Mouse (Mus musculus) retina, adult 2 months (tissue): ENCODE results near the gene Casz1.

ENCODE experiments used
- DNase-seq: peaks from one replicate; pipeline ENCODE4 v3.0.0-alpha.2; 2012; ENCODE audit warnings: low read depth, low spot score

Casz1 gene

DNA sequence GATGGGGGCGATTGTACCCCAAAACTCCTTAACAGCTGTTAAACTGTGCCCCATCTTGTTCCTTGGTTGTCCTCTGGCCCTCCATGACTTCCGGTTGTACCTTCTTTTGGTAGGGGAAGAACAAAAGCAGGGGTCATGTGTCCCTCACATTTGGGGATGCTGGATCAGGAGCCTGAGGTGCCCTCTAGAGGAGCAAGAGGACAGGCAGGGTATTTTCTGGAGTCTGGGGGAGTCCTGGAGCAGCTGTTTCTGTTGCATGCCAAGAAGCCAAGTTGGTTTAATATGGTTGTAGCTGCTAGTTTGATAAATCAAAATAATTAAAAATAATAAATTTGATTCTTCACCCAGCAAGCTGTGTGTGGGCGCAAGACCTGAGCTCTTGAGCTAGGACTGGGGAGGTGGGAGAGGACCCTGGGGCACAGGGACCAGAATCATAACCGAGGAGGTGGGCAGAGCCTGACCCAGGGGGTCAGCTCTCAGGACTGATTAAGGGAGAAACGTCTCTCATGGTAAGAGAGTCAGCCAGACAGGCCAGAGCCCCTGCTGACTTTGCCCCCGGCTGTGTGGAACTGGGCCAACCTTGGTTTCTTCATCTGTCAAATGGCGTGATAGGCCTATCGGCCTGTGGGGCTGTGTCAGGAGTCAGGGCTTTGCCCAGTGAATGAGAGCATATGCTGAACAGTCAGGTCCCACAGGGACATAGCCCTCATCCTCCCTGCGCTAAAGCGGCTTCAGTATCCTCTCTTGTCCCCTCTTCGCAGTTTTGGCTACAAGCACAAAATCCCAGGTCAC is 74.2 kb downstream of the Casz1 start:
- no peak for DNase-seq

DNA sequence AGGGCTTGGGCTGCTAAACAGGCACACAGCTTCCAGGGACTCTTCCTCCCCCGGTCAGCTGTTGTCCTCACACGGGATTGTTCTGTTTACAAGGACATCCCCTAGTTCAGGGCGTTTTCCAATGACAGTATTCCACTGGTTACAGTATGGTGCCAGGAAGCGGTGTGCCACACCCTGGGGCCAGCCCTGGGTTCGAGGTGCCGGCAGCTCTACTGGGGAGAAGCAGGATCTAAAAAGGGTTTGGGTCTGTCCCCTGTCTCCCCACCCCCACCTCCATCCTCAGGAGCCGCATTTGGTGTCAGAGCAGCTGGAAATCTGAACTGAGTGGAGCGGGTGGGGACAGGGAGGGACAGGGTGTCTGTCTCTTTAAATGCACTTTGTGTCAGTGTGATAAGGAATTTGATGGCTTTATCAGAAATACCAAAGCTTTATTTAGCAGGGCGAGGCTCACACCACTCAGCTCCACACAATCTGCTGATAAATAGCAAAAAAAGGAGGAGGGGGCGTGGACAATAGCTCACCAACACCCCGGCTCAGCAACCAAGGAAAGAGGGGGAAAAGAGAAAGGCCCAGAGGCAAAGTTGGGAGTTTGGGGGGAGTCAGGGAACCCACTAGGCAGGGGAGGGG is 74.9 kb downstream of the Casz1 start:
- DNase-seq, result no peak

DNA sequence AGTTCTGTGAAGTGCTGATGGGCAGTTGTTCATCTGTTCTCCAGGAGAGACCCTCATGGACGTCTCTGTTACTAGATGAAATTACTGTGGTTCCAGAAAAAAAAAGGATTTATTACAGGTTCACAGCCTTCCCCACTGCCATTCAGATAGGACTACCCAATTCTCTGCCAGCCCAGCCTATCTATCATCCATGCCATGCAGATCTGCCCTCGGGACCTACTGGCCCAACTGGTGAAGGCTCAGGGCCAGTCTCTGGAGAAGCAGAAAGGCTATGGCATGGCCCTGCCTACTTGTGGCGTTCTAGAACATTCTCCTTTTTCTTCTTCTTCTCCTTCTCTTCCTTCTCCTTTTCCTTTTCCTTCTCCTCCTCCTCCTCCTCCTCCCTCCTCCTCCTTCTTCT is 75.4 kb downstream of the Casz1 start:
- no peak for DNase-seq

GRCm38 (mm10) chr4:148881001-148881669 is 76.9 kb downstream of the Casz1 start:
- DNase-seq, result no peak

DNA sequence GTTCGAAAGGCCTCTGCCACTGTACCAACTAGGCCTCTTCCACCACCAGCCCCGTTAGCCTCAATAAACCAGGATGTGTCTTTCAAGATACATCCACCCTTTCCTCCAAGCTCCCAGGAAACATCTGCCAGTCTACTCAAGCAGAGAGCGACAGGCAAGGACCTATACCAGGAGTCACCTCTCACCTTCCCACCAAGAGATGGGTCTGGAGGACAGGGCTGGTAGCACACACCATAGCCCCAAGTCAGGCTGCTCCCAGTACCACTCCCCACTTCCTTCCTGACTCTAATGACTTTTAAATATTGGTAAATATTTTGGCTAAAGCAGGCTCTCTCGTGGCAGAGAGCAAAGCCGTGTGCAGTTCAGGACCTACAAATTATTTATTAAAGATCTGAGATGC is 77.6 kb downstream of the Casz1 start:
- no peak for DNase-seq

DNA sequence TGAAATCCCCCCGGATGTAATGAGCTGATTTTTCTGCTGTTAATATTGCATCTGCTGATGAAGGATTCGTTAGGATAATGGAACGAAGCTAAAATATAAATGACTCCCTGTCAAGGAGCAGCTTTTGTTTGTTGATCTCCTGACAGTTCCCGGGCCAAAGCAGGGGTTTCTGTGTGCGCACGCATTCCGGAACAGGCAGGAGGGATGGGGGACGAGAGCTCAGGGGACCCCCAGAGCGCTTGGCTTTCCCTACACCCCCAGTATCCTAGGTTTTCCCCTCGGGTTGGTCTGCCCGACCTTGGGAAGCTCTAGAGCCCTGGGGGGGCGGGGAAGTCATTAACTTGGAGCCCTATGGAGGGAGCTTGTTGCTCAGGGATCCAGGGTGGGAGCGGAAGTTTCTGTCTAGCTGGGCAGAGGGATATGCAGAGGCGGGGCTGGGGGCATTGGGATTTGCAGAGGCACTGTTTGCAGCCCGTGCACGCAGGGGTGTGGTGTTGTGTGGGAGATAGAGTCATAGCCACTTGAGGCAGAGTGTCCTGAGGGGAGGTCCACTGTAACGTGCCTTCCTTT is 78.2 kb downstream of the Casz1 start:
- no peak for DNase-seq

GRCm38 (mm10) chr4:148884596-148884995 is 80.4 kb downstream of the Casz1 start:
- DNase-seq, result no peak

DNA sequence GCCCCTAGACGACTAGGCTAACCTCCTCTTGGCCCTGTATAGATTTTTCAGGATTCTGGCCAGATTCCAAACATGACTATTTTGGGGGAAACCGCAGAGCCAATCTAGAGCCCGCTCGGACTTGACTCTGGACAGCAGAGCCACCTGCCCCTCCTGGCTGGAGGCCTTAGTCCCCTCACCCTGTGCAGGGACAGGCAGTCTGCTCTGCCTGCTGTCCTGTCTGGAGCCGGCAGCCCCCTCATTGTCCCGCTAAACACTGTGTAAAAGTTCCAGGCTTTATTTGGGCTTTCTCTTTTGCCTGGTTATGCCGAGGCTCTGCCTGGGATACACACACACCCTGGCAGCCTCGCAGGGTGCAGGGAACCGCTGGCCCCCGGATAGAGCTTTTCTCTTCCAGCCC is 81.2 kb downstream of the Casz1 start:
- no peak for DNase-seq

DNA sequence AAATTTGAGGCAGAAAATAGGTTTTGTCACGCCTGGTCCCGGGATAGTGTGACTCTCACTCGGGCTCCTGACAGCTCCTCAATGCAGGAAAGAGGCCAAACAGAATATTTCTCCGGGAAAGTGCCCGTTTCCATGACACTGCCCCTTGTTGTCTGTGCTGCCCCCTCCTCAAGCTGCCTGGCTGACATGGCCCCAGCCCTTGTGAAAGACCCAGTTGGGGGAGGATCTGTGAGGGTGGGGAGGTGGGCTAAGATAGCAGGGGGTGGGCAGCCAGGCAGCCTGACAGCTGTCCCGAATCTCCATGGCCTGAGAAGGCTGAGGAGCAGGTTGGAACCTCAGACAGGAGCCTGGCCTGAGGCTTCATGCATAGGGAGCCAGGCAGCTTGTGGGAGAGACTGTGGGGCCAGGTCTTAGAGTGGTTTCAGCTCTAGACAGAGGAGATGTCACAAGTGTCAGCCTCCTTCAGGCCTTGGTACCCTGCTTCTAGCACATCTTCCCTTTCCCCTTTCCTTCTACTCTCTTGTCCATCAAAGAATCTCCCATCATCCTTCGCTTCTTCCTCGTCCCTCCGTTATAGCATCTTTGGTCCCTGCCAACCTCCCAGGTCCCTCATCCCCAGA is 81.8 kb downstream of the Casz1 start:
- DNase-seq, result no peak

DNA sequence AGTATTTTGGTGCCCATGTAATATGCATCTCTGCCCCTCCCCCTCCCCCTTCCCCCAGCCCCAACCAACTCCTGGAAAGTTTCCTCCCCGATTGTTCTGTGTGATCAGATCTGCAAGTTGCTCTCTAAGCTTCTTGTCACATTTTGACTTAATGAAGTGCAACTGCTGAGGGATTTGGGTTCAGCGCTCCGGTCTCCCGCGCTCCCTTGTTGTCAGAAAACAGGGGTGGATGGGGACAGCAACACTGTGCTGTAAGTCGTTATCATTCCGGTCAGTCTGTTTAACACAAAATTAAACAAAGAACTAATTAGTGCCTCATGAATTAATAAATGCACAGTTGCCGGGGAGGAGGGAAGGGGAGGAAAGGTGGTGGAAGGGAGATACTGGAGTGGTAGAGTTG is 84.0 kb downstream of the Casz1 start:
- no peak for DNase-seq

GRCm38 (mm10) chr4:148889011-148889410 is 84.8 kb downstream of the Casz1 start:
- peak; percentile 97 for DNase-seq

- DNase-seq, result no peak
Measured at GRCm38 (mm10) chr4:148890442-148890841, 86.2 kb downstream of the Casz1 start.

DNA sequence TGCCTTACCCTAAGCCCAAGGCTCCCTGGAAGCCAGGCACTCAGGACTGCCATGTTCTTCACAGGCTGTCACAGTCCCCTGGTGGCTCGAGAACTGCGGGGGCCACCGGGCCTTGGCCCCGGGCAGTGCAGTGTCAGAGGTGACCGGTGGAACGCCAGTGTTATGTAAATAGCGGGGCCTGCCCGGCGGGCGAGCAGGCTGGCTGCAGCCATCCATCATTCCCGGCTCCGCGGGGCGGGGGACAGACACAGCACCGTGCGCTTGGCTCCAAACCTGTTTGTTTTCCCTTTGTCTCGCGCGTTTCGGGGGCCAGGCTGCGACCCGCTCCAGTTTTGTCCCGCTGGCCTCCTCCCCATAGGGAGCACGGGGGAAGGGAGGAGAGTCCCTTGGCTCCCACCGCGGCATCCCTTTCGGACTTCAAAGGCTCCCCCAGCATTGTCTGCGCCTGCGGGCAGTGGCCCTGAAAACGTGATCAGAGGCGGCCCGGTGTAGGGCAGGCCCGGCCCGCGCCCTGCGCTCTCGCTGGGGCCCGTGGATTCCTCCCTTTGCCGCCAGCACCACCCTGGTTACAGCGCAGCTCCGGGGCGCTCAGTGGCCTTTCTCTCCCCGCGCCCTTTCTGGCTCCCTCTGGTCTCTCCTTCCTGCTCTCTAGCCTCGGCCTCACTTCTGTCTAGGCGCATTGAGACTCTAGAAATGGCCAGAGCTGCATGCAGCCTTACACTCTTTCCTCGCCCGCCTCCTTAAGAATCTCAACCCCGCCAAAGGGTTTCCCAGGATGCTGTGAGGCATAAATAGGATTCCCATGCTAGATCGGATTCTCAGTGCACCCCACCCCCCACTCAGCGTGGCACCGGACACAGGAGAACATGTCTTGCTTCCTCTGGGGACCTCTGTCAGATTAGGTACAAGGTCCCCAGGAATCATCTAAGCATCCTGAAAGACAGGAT is 86.9 kb downstream of the Casz1 start:
- DNase-seq, result peak; percentile 86

DNA sequence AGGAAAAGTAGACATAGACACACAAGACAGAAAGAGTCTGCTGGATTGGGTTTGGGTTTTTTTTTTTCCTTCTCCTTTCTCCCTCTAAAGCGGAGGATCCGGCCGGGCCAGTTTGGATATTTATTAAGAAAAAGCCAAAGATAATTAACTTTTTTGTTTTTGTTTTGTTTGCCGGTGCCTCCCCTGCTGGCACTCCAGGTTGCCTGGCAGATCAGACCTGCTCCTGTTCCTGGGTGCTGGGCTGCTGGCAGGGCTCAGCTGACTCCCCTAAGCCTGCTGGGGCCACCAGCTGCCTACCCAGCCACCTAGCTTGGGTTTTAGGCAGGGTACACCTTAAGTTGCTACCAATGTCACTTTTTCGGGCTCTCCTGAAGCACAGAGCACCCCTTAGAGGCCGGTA is 91.9 kb downstream of the Casz1 start:
- DNase-seq, result no peak

- DNase-seq, result no peak
Measured at GRCm38 (mm10) chr4:148899927-148900294, 95.7 kb downstream of the Casz1 start.

DNA sequence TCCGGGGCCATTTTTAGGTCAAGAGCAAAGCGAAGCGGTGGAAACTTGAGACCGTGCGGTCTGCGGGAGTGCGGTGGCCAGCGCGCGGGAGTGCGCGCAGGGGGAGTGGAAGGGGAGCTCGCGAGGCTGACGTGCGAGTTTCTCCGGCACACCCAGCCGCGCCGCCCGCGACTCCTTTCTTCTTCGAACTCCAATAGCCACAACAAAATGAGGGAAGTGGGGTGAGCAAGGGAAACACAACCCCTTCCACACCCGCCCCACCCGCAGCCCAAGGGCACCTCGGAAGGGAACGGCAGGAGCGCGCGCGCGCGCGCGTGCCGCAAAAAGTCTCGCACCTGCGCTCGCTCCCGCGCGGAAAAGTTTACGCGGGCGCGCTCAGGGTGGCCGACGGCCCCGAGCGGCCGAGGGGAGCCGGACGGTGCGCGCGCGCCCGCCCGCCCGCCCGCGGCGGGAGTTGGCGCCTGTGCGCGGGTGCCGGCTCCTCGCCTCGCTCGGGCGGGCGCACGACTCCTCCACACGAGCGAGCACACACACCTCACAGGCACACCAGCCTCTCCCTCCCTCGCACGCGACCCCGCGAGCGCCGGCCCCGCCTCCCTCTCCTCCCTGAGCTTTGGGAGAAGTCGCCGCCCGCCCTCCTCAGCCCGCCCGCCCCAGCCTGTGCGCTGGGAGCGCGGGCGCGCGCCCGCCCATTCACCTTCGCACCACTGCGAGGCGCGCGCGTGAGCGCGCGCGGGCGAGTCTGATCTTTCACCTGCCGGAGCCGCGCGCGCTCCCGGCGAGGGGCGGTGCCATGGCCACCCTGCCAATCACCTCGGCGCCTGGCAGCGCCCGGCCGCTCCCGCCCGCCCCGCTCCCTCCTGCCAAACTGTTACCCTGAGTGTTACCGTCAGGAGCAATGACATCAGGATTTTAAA is 96.3 kb downstream of the Casz1 start:
- DNase-seq, result peak; percentile 89

DNA sequence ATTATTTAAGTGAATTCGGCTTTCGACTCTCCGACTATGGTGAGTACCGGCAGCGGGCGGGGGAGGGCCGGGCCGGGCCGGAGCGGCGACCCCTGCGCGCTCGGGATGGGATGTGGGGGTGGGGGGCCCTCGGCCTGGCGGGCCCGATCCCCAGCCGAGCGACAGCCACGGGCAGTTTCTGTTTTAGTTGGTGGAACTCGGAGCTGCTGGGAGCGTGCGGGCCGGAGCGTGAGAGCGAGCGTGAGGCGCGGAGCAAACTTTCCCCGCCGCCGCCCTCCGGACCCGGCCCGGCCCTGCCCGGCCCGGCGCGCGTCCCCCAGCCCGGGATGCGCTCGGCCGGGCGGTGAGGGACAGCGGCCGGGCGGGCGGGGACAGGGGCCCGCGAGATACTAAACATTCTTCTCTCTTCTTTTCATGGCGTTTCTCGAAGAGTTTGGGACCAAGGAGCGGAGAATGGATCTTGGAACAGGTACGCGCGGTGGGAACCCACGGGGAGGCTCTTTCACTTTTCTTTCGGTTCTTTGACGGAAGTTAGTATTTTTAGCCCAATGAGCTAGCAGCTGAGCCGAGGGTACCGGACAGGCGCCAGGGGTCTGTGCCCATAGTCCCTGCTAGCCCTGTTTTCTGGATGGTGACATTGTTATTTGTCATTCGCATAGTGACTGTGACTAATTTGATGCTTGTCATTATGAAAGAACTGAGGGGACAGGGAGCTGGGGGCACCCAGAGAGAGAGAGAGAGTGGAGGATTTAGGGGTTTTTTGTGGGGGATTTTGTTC is 97.2 kb downstream of the Casz1 start:
- DNase-seq, result no peak

- DNase-seq, result no peak
Measured at GRCm38 (mm10) chr4:148902919-148903727, 98.9 kb downstream of the Casz1 start.
